Mouse (Mus musculus): ENCODE measurements around the gene Vrk3.

The Vrk3 gene

GRCm38 (mm10) chr7:44818164-44818563, 70.0 kb downstream of the Vrk3 start:
- no peak for DNase-seq (ENCODE audit: low spot score)

GRCm38 (mm10) chr7:44818751-44819235, 70.6 kb downstream of the Vrk3 start:
- DNase-seq (ENCODE audit: low spot score) = peak; percentile 73

GRCm38 (mm10) chr7:44819391-44819790, 71.2 kb downstream of the Vrk3 start:
- peak; percentile 21 for DNase-seq (ENCODE audit: low spot score)

- peak; percentile 41 for DNase-seq (ENCODE audit: low spot score)
Observed at GRCm38 (mm10) chr7:44819863-44820262, 71.7 kb downstream of the Vrk3 start.

- DNase-seq (ENCODE audit: low spot score) = peak; percentile 29
Observed at GRCm38 (mm10) chr7:44820525-44820924, 72.3 kb downstream of the Vrk3 start.

GRCm38 (mm10) chr7:44821666-44822448, 73.6 kb downstream of the Vrk3 start:
- DNase-seq (ENCODE audit: low spot score) = peak; percentile 38

GRCm38 (mm10) chr7:44823409-44823808, 75.2 kb downstream of the Vrk3 start:
- peak; percentile 35 for DNase-seq (ENCODE audit: low spot score)

GRCm38 (mm10) chr7:44824872-44825271, 76.7 kb downstream of the Vrk3 start:
- DNase-seq (ENCODE audit: low spot score) = peak; percentile 90

GRCm38 (mm10) chr7:44826771-44827170, 78.6 kb downstream of the Vrk3 start:
- no peak for DNase-seq (ENCODE audit: low spot score)

Measured in testis, postnatal 10 days (tissue).